Mouse (Mus musculus): ENCODE data around the gene Fxyd6.

GRCm38 (mm10) chr9:45389596-45389995 lies 19.6 kb downstream of the Fxyd6 start:
- TF ChIP-seq CTCF (IDR thresholded peaks at IDR 0.05; ENCODE audit: low read depth, low read length): no peak
- no peak for TF ChIP-seq POLR2A (IDR thresholded peaks at IDR 0.05; ENCODE audit: extremely low read depth, insufficient read depth, low read length)

All from liver, adult 2 months (tissue).